Mouse (Mus musculus): Measurements from ENCODE around the gene Osbpl11. TPM values are rescaled to one million over a fixed set of nuclear protein-coding genes. Genes with fewer than 3 reads are reported as not detected.
"Not testable (repeated sequence)": the region's sequence is repeated elsewhere in the genome, so short reads cannot be mapped to it uniquely, and the experiment has no call there.

Osbpl11 gene
- total RNA-seq, 1 experiment from 2014 or later = 46.1 TPM

GRCm38 (mm10) chr16:33177722-33178121 lies 7.1 kb upstream of the Osbpl11 start:
- no peak for DNase-seq

- DNase-seq = peak; percentile 51
These were observed 6.4 kb upstream of the Osbpl11 start for GRCm38 (mm10) chr16:33178278-33179074.

GRCm38 (mm10) chr16:33179222-33179621 lies 5.6 kb upstream of the Osbpl11 start:
- not testable (repeated sequence) for DNase-seq

- DNase-seq = no peak
These were observed 5.0 kb upstream of the Osbpl11 start for GRCm38 (mm10) chr16:33179911-33180310.

- no peak for DNase-seq
These were observed 4.1 kb upstream of the Osbpl11 start for GRCm38 (mm10) chr16:33180793-33181192.

- peak; percentile 82 for DNase-seq
These were observed 583 bp downstream of the Osbpl11 start for GRCm38 (mm10) chr16:33185261-33186046.

- no peak for DNase-seq
These were observed 1.3 kb downstream of the Osbpl11 start for GRCm38 (mm10) chr16:33186134-33186533.

- no peak for DNase-seq
These were observed 3.2 kb downstream of the Osbpl11 start for GRCm38 (mm10) chr16:33188076-33188475.

- DNase-seq = peak; percentile 57
These were observed 6.8 kb downstream of the Osbpl11 start for GRCm38 (mm10) chr16:33191671-33192091.

GRCm38 (mm10) chr16:33192280-33192679 lies 7.4 kb downstream of the Osbpl11 start:
- DNase-seq = no peak

GRCm38 (mm10) chr16:33193649-33194048 lies 8.8 kb downstream of the Osbpl11 start:
- DNase-seq = peak; percentile 64

GRCm38 (mm10) chr16:33195686-33196313 lies 10.9 kb downstream of the Osbpl11 start:
- peak; percentile 57 for DNase-seq

GRCm38 (mm10) chr16:33196578-33196977 lies 11.7 kb downstream of the Osbpl11 start:
- no peak for DNase-seq

- no peak for DNase-seq
These were observed 15.7 kb downstream of the Osbpl11 start for GRCm38 (mm10) chr16:33200589-33200988.

GRCm38 (mm10) chr16:33210812-33211211 lies 25.9 kb downstream of the Osbpl11 start:
- DNase-seq = no peak

- no peak for DNase-seq
These were observed 31.6 kb downstream of the Osbpl11 start for GRCm38 (mm10) chr16:33216313-33217003.

GRCm38 (mm10) chr16:33217553-33218085 lies 32.7 kb downstream of the Osbpl11 start:
- not testable (repeated sequence) for DNase-seq

- DNase-seq = no peak
These were observed 37.6 kb downstream of the Osbpl11 start for GRCm38 (mm10) chr16:33222482-33222881.

- no peak for DNase-seq
These were observed 39.5 kb downstream of the Osbpl11 start for GRCm38 (mm10) chr16:33224381-33224780.

- no peak for DNase-seq
These were observed 49.3 kb downstream of the Osbpl11 start for GRCm38 (mm10) chr16:33234128-33234527.

- no peak for DNase-seq
These were observed 51.3 kb downstream of the Osbpl11 start for GRCm38 (mm10) chr16:33236151-33236550.

GRCm38 (mm10) chr16:33239305-33239704 lies 54.4 kb downstream of the Osbpl11 start:
- no peak for DNase-seq
